Mouse (Mus musculus) Patski (cell line): ENCODE results near the gene Tnks2. TPM values are rescaled to one million over a fixed set of nuclear protein-coding genes. Genes with fewer than 3 reads are reported as not detected.
"Not testable (repeated sequence)": the region's sequence is repeated elsewhere in the genome, so short reads cannot be mapped to it uniquely, and the experiment has no call there.

Experiments
- ATAC-seq: fragments of 100-300 bp; one replicate; pipeline ENCODE4 v1.8.0; 2021
- CTCF ChIA-PET: fragments of 350-600 bp; sonication (Branson Sonifier 250); formaldehyde crosslinking; loops from one replicate; lab custom pipeline; 2022; ENCODE audit warnings: inconsistent platforms; lab: Charles Lee
- POLR2A ChIA-PET: fragments of 350-600 bp; sonication (Branson Sonifier 250); formaldehyde crosslinking; loops from one replicate; lab custom pipeline; 2022; ENCODE audit warnings: antibody characterized with exemption, inconsistent platforms; lab: Charles Lee
- DNase-seq: peaks from one replicate; pipeline ENCODE4 v3.0.0-alpha.2; 2011; ENCODE audit warnings: low read depth, low spot score
- H3K27me3 ChIP-seq: fragments of 371-371 bp; one replicate; pipeline ENCODE4 v1.5.1; 2021
- CTCF ChIP-seq: fragments of 100-300 bp; IDR thresholded peaks from one replicate; pipeline ENCODE4 v1.5.1; 2021
- in situ Hi-C: fragments of 300-500 bp; cut with MboI; formaldehyde crosslinking; loops from 3 replicates; pipeline ENCODE4 v1.11.1; 2018; ENCODE audit warnings: low pct_unique_long_range_greater_than_20kb, mixed read lengths
- polyA plus RNA-seq: library from polyadenylated mRNA; unstranded; gene quantifications from one replicate; pipeline ENCODE4 v1.2.3, GENCODE M21; 2021

Tnks2 gene
- polyA plus RNA-seq, 1 experiment from 2014 or later, result 117 TPM

DNA sequence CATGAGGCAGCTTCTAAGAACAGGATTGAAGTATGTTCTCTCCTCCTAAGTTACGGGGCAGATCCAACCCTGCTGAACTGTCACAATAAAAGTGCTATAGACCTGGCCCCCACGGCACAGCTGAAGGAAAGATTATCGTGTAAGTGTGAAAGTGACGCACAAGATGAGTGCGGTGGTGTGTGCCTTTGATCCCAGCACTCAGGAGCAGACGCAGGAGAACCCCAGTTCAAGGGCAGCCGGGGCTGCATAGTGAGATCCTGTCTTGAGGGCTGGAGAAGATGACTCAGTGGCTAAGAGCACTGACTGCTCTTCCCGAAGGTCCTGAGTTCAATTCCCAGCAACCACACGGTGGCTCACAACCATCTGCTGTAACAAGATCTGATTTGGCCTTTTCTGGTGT is 23.8 kb downstream of the Tnks2 start:
- POLR2A ChIA-PET, result no interaction called here
- CTCF ChIA-PET, result interaction anchor here (1.1 to 2.4 kb wide), 4 partner anchors 9 to 28 kb away, joined by 3 to 6 read pairs (median 3); no protein-coding TSS in a partner anchor
- TF ChIP-seq CTCF, result no peak
- in situ Hi-C loops, result no loop called here
- H3K27me3 ChIP-seq, result no peaks in the 10 kb centered on the region
- DNase-seq (no peak), ATAC-seq (no peak)

DNA sequence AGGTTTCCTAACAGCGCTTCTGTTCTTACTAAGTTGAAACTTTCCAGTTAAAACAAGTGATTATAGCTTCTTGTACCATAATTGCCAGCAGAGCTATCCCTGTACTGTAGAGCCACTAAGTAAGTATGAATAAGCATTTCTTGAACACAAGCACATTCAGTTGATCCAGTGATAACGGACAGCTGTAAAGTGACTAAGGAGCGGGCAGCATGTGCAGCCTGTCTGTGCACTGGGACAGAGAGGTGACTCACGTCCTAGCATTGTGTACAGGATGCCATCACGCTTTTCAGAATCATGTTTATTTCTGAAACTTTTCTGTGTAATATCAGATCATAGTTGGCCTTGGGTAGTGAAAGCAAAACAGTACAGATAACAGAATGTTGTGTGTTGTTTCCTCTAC is 26.4 kb downstream of the Tnks2 start:
- no peak for DNase-seq
- ChIA-PET CTCF (interaction anchor here (0.7 to 1.5 kb wide), 4 partner anchors 12 to 29 kb away, joined by 3 to 4 read pairs (median 4); no protein-coding TSS in a partner anchor), POLR2A (interaction anchor here (1.0 kb wide), 1 partner anchor 13 kb away, joined by 3 read pairs; no protein-coding TSS in a partner anchor)
- H3K27me3 ChIP-seq, result no peaks in the 10 kb centered on the region
- no peak for TF ChIP-seq CTCF
- in situ Hi-C loops, result no loop called here
- no peak for ATAC-seq

DNA sequence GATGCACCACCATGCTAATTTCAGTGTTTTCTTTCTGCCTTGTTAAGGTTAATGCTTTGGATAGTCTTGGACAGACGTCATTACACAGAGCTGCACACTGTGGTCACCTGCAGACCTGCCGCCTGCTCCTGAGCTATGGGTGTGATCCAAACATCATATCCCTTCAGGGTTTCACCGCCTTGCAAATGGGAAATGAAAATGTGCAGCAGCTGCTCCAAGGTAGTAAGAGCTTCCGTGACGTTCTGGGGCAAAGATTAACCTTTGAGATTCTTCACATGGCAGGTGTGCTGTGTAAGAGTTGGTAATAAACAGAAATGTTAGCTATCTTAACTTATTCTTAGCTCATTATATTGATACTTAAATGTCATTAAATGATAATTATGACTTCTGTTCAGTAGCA is 31.9 kb downstream of the Tnks2 start:
- H3K27me3 ChIP-seq, result no peaks in the 10 kb centered on the region
- in situ Hi-C loops, result no loop called here
- DNase-seq, result no peak
- CTCF ChIA-PET, result interaction anchor here (0.7 to 3.3 kb wide), 5 partner anchors 11 to 20 kb away, joined by 3 to 21 read pairs (median 4); no protein-coding TSS in a partner anchor
- no peak for ATAC-seq
- POLR2A ChIA-PET, result interaction anchor here (0.7 kb wide), 1 partner anchor 661 kb away, joined by 3 read pairs; no protein-coding TSS in a partner anchor
- no peak for TF ChIP-seq CTCF

GRCm38 (mm10) chr19:36867416-36867815 is 33.4 kb downstream of the Tnks2 start:
- in situ Hi-C loops, result no loop called here
- ChIA-PET POLR2A (no interaction called here), CTCF (interaction anchor here (1.0 to 3.3 kb wide), 5 partner anchors 11 to 55 kb away, joined by 3 to 21 read pairs (median 3); no protein-coding TSS in a partner anchor)
- no peaks in the 10 kb centered on the region for H3K27me3 ChIP-seq
- no peak for TF ChIP-seq CTCF
- DNase-seq, result no peak
- no peak for ATAC-seq

- H3K27me3 ChIP-seq, ATAC-seq, POLR2A ChIA-PET, in situ Hi-C loops, DNase-seq: not testable (repeated sequence)
- TF ChIP-seq CTCF, result peak; percentile 69
- CTCF ChIA-PET, result interaction anchor here (0.7 to 1.8 kb wide), 7 partner anchors 10 to 59 kb away, joined by 3 read pairs; no protein-coding TSS in a partner anchor
Measured at GRCm38 (mm10) chr19:36868675-36869074, 34.6 kb downstream of the Tnks2 start.

DNA sequence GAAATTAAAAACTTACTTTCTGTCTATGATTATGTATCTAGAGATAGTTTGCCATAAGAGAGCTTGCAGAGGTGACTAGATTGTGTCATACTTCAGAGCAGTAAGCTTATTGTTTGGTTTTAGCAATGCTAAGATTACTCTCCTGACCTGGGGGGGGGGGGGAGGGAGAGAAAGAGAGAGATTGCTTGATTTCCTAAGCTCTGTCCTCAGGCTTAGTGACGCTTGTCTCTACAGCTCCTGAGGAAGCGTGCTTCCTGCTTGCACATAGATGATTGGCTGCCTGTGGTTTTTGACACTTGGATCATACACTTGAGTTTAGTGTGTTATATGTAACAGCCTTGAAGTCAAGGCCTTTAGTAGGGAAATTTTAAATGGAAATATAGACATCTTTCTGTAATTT is 40.6 kb downstream of the Tnks2 start:
- CTCF ChIA-PET, result interaction anchor here (1.3 to 1.6 kb wide), 4 partner anchors 9 to 59 kb away, joined by 3 to 5 read pairs (median 4); no protein-coding TSS in a partner anchor
- in situ Hi-C loops, result no loop called here
- ATAC-seq (no peak), DNase-seq (no peak)
- no peaks in the 10 kb centered on the region for H3K27me3 ChIP-seq
- no peak for TF ChIP-seq CTCF
- POLR2A ChIA-PET, result no interaction called here

DNA sequence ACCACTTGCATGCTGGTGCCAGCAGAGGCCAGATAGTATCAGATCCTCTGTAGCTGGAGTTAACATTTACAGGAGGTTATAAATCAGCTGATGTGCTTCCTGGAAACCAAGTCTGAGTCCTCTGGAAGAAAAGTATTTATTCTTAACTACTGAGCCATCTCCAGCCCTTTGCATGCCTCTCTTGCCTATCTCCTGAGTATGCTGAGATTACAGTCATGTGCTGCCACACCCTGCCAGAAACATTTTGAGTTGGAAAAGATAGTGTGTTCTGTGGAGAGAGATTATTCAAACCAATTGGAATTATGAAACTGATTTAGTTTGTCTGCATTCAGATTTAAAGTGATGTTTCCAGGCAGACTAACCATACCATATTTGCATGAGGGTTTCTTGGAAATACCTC is 43.3 kb downstream of the Tnks2 start:
- in situ Hi-C loops, result no loop called here
- ATAC-seq, result no peak
- ChIA-PET CTCF (interaction anchor here (1.2 to 4.2 kb wide), 2 partner anchors 9 to 11 kb away, joined by 3 to 21 read pairs; no protein-coding TSS in a partner anchor), POLR2A (interaction anchor here (0.6 kb wide), 1 partner anchor 255 kb away, joined by 3 read pairs; no protein-coding TSS in a partner anchor)
- no peaks in the 10 kb centered on the region for H3K27me3 ChIP-seq
- TF ChIP-seq CTCF, result no peak
- DNase-seq, result no peak

DNA sequence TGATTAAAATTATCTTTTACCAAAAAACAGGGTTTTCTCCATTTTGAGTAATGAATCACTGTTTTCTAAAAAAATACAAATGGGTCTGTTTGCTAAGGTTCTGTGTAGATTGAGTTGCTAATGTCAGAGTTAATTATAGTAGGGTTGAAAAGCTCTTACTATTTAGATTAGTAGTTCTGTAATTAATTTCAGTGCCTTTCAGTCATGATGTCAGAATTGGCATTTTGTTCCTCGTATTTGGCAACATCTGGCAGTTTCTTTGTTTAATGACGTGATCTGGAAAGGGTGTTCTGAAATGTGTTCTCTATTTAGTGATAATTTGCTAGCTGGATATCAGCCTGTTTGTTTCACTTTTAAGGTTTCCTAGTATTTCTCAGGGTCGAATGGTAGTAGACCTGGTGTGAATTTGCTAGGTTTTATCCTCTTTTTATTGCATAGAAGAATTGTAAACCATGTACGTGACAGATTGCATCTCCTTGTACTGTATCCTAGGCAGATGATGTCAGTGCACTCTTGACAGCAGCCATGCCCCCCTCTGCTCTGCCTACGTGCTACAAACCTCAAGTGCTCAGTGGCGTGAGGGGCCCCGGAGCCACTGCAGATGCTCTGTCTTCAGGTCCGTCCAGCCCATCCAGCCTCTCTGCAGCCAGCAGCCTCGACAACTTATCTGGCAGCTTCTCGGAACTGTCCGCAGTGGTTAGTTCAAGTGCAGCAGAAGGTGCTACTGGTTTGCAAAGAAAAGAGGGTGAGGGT is 44.9 kb downstream of the Tnks2 start:
- no peaks in the 10 kb centered on the region for H3K27me3 ChIP-seq
- ATAC-seq, result no peak
- no peak for TF ChIP-seq CTCF
- CTCF ChIA-PET, result interaction anchor here (1.1 to 4.2 kb wide), 4 partner anchors 10 to 46 kb away, joined by 3 to 21 read pairs (median 3); no protein-coding TSS in a partner anchor
- in situ Hi-C loops, result no loop called here
- no peak for DNase-seq
- POLR2A ChIA-PET, result no interaction called here

- CTCF ChIA-PET, result interaction anchor here (1.0 to 1.6 kb wide), 2 partner anchors 9 to 17 kb away, joined by 4 to 5 read pairs; no protein-coding TSS in a partner anchor
- ATAC-seq (no peak), DNase-seq (no peak)
- in situ Hi-C loops, result no loop called here
- TF ChIP-seq CTCF, result peak; percentile 71
- H3K27me3 ChIP-seq, result no peaks in the 10 kb centered on the region
- POLR2A ChIA-PET, result no interaction called here
Measured at GRCm38 (mm10) chr19:36883119-36883518, 49.1 kb downstream of the Tnks2 start.

DNA sequence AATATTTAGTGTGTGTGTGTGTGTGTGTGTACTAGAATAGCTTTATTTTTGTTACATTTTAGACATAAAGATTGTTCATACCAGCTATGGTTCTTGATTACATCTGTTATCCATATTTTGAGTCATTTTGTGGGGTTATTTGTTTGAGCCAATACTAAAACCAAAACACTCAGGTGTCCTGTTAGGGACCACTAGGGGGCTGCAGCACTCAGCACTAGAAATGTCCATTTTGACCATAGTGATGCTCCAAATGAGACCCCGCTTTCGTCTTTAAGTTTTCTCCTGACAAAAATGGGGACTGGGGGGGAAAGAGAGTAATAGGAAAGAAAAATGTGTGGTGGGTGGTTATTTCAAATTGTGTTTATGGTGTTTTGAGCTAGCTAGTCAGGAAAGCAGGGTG is 52.3 kb downstream of the Tnks2 start:
- H3K27me3 ChIP-seq, result no peaks in the 10 kb centered on the region
- CTCF ChIA-PET, result interaction anchor here (0.7 to 1.7 kb wide), 13 partner anchors 9 to 49 kb away, joined by 3 to 6 read pairs (median 3); no protein-coding TSS in a partner anchor
- no peak for ATAC-seq
- POLR2A ChIA-PET, result interaction anchor here (0.6 kb wide), 1 partner anchor 23 kb away, joined by 3 read pairs; no protein-coding TSS in a partner anchor
- DNase-seq, result no peak
- peak; percentile 57 for TF ChIP-seq CTCF
- in situ Hi-C loops, result no loop called here
